Mouse (Mus musculus) adrenal gland, postnatal 36 days (tissue): Measurements from ENCODE around the gene Sult2b1. TPM values are rescaled to one million over a fixed set of nuclear protein-coding genes. Genes with fewer than 3 reads are reported as not detected.
A peak's percentile ranks its signal among the peaks of the same experiment; 100 is the strongest.

Experiments used
- DNase-seq, 2 experiments: peaks; one replicate each; pipeline ENCODE4 v3.0.0; 2021; ENCODE audit warnings: mixed read lengths in 1 of 2
- total RNA-seq, 2 experiments: library from RNA; stranded (reverse); gene quantifications; 2 replicates each; pipeline ENCODE4 v1.2.3; 2021

Gene Sult2b1
- total RNA-seq, 2 experiments from 2014 or later: 1.1 to 1.4 TPM

- DNase-seq: no peak
Measured at GRCm38 (mm10) chr7:45770427-45771082, 13.9 kb downstream of the Sult2b1 start.

- DNase-seq: no peak
Measured at GRCm38 (mm10) chr7:45767500-45767899, 17.0 kb downstream of the Sult2b1 start.

- no peak for DNase-seq
Measured at GRCm38 (mm10) chr7:45766764-45767163, 17.7 kb downstream of the Sult2b1 start.

DNA sequence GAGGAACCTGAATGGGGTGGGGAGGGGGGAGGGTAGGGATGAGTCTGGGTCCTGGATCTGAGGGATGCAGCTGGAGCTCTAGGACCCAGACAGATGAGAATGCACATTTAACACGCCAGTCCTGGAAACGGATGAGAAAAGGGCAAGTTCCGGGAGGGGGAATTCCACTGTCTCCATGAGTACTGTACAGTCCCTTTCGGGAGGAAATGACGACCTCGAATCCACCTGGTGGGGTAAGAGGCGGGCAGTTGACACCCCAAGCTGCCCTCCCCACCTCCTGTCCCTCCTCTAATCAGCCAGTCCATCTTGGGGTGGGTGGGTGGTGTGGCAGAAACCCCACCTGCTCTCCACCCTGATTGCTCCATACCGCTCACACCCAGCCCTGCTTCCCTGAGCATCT lies 18.5 kb downstream of the Sult2b1 start:
- DNase-seq: no peak

GRCm38 (mm10) chr7:45760151-45760550 lies 24.3 kb downstream of the Sult2b1 start:
- no peak for DNase-seq

GRCm38 (mm10) chr7:45759400-45759799 lies 25.1 kb downstream of the Sult2b1 start:
- DNase-seq: peak in 1 of 2 experiments; percentile 17

DNA sequence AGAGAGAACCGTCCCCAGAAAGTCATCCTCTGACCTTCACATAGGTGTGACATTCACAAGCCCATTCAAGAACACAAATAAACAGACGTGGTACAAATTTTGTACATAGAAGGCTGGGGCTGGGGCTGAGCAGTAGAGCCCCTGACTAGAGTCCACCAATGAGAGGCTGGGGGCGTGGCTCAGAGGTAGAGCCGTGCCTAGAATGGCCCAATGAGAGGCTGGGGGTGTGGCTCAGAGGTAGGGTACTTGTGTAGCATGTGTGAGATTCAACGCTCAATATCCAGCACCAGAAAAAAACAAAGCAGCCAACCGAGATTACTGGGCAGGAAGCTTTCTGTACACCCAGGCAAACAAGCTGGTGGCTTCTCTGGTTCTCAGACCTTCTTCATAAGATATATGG lies 28.8 kb downstream of the Sult2b1 start:
- DNase-seq: no peak

- no peak for DNase-seq
Measured at GRCm38 (mm10) chr7:45750162-45750561, 34.3 kb downstream of the Sult2b1 start.

- DNase-seq: peak; percentile 28 to 36
Measured at GRCm38 (mm10) chr7:45749401-45749800, 35.1 kb downstream of the Sult2b1 start.

- no peak for DNase-seq
Measured at GRCm38 (mm10) chr7:45748110-45748509, 36.4 kb downstream of the Sult2b1 start.

- no peak for DNase-seq
Measured at GRCm38 (mm10) chr7:45747450-45747849, 37.0 kb downstream of the Sult2b1 start.

DNA sequence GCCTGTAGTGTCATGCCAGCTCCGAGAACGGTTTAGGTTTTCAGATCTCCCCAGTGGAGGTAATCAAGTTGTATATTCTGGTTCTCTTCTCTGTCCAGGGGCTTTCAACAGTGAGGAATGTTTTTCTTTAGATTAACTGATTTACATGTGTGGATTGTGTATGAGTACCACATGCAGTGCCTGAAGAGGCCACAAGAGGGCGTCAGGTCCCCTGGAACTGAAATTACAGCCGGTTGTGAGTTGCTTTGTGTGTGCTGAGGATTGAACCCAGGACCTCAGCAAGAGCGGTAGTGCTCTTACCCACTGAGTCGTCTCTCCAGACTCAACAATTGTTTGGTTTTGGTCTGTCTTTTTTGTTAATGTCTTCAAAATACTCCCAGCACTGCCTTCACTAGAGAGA lies 38.0 kb downstream of the Sult2b1 start:
- DNase-seq: no peak

DNA sequence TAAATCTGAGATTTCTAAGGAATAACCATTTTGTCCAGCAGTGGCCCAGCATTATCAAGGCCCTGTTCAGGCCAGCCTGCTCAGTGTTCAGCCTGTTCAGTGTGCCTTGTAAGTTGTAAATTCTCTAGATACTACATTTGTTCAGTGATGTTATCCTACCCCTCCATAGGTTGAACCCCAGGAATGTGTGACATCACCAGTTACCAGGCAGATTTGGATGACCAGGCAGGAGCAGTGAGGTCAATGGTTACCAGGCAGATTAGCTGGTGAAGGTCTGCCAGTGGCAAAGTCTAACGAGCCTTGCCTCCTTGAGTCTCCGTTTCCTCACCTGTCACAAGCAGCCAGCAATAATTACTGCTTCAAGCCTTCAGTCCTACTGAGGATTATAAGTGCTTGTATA lies 40.1 kb downstream of the Sult2b1 start:
- DNase-seq: peak; percentile 75 to 81

DNA sequence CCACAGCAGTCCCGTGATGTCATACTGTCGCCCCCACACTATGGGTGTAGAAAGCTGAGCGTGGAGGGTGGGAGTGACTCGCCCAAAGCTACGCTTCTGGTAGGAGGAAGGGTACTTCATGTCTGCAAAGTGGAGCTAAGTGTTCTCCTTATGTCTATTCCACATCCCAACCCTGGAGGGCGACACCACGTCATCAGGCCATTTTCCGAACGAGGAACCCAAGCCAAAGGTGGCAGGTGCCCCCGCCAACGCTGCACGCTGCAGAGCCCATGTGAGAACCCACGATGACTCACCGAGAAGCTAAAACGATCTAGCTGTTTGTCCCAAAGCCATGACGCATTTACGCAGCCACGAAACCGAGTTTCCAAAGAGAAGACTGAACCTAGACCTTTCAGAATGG lies 42.1 kb downstream of the Sult2b1 start:
- peak; percentile 45 to 54 for DNase-seq

- DNase-seq: no peak
Measured at GRCm38 (mm10) chr7:45741777-45742176, 42.7 kb downstream of the Sult2b1 start.

GRCm38 (mm10) chr7:45741308-45741707 lies 43.2 kb downstream of the Sult2b1 start:
- DNase-seq: no peak

DNA sequence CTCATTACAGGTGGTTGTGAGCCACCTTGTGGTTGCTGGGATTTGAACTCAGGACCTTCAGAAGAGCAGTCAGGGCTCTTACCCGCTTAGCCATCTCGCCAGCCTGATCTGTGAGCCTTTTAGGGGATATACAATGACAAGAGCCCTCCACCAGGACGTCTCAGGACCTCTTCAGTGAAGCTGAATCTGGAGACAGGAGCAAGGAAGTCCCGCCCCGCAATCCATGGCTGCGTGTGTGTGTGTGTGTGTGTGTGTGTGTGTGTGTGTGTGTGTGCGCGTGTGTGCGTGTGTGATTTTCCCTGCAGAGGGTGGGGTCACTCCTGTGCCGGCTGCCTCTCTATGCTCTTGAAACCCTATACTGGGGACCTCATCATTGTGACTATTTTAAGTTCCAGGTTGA lies 44.6 kb downstream of the Sult2b1 start:
- no peak for DNase-seq

GRCm38 (mm10) chr7:45739162-45739763 lies 45.2 kb downstream of the Sult2b1 start:
- peak; percentile 83 to 87 for DNase-seq

DNA sequence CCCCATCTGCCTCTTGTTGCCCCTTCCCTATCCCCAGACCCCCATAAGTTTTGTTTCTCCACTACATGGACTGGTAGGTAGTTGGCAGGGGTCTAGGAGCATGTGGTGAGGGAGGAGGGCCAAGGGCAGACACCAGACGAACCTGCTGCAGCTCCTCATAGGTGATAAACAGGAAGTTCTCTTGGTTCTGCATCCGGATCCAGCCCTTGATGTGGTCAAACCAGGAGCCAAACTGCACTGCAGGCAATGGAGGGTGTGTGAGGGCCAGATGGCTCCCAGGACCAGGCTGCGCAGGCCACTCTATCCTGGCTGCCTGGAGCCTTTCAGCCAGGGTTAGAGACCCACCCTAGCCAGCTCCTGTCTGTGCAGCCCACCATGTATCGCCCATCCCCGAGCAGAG lies 51.0 kb downstream of the Sult2b1 start:
- no peak for DNase-seq

DNA sequence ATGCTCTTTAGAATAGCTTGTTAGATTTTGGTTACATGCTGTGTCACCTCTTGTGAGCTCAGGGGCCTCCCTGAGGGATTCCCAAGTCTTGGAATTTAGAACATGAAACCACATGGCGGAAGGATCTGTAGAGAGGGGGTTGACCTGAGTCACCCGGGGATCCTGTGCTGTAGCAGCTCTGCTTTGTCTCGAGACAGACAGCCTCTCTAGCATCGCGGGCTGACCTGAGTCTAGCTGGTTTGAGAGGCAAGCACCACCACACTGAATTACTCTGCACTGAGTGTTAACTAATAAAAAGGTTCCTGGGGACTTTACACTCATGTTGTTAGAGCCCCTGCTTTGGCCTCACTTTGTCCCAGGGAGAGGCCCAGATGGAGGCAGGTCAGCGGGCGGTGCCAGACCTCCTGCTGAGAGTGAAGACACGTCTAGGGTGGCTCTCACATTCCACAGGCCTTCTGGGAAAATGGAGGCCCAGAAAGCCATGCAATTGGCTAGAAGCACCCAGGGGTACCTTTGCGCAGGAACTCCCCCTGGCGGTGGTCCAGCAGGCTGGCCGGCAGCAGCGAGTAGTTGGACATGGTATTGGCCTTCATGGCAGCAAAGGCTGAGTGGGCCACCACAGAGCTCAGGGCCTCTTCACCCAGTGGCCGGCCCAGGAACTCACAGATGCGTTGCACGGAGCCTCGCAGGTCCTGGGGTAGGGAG lies 53.6 kb downstream of the Sult2b1 start:
- DNase-seq: peak in 1 of 2 experiments; percentile 80

- DNase-seq: no peak
Measured at GRCm38 (mm10) chr7:45727625-45728024, 56.8 kb downstream of the Sult2b1 start.

DNA sequence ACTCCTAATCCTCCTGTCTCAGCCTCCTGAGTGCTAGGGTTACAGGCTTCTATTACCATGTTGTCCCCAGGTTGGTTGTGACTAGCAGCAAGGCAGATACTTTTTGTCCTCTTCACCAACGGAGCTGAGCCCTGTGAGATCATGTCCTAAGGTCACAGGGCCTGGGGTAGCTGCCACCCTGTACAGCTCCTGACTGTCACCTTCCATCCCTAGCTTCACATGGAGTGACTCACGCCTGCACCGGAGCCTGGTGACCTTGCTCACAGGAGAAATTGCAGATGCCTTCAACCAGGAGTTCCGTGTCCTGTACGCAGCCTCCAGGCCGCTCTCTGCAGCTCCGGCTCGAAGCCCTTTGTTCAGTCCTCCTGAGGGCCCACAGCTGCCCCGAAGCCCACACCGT lies 58.0 kb downstream of the Sult2b1 start:
- peak; percentile 53 to 62 for DNase-seq

- no peak for DNase-seq
Measured at GRCm38 (mm10) chr7:45725713-45726112, 58.8 kb downstream of the Sult2b1 start, which contains the start of gene Spaca4. TSS of gene Spaca4 (minus strand) at chr7:45725813.
